Mouse (Mus musculus): ENCODE results near the gene Plekhg6.

DNA sequence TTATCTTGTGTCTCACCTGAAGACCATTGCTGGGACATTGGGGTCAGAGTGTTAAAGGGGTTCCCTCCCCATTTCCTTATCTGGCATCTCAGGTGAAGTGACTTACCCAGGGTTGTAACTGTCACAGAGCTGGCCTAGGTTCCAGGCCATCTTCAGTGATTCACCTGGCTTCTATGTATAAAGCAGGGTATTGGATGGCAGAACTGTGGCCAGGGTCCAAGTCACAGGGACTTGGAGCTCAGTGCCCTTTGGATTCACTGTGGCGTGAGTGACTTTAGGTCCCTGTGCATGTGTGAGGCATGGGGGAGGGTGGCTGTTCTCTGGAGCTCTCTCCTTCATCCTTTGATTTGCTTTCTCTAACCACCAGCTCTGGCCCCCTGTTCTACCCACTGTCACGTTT, 34.6 kb downstream of the Plekhg6 start:
- TF ChIP-seq CTCF (IDR thresholded peaks at IDR 0.05; ENCODE audit: control insufficient read depth, insufficient read depth, low read length), result no peak
- no peak for TF ChIP-seq POLR2A (IDR thresholded peaks at IDR 0.05; ENCODE audit: borderline replicate concordance, control insufficient read depth, low read depth, low read length)

All from bone marrow, adult 2 months (tissue).